Mouse (Mus musculus): ENCODE measurements at regions not wholly inside any gene's neighbourhood (a gene's known extent, or its start where the extent isn't known, plus 50 kb on each side); places are given as distances from the start of the nearest gene placed in this dataset.

DNA sequence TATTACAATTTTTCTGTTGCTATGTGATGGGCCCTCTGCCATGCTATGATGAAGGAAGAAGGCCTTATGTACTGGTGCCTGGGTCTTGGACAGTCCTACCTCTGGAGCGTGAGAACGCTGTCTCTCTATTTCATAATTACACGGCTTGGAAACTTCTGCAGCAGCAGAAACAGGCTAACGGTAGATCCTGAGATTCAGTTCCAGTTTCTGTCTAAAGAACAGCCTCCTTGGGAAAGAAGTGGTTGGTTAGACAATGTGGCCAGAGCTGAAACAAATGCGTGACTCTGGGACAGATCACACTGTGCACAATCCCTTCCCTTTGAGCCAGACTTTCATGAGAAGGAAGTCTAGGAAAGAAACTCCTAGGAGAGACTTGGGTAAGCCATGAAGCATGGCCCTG lies 80.7 kb upstream of the Lclat1 start:
- no peak for TF ChIP-seq POLR2A (IDR thresholded peaks at IDR 0.05; ENCODE audit: control insufficient read depth in 1 of 2, insufficient read depth in 1 of 2, low read depth in 1 of 2, low read length in 2 of 2, poor library complexity in 1 of 2)
- TF ChIP-seq RAD21 (IDR thresholded peaks at IDR 0.05; ENCODE audit: low read depth, low read length): no peak
- TF ChIP-seq MAZ (IDR thresholded peaks at IDR 0.05; ENCODE audit: low read depth, low read length): no peak
- no peak for TF ChIP-seq EP300 (IDR thresholded peaks at IDR 0.05; ENCODE audit: low read depth in 1 of 2, low read length in 2 of 2)

Measured in MEL (cell line).